Mouse (Mus musculus): ENCODE data around the gene Hyou1. TPM values are rescaled to one million over a fixed set of nuclear protein-coding genes. Genes with fewer than 3 reads are reported as not detected.
A peak's percentile ranks its signal among the peaks of the same experiment; 100 is the strongest.

Hyou1 gene
- polyA plus RNA-seq, 1 experiment from 2014 or later: 14.5 TPM

- H3K4me3 ChIP-seq (ENCODE audit: low read depth, low read length): no peak overlapping the region
- H3K4me1 ChIP-seq (ENCODE audit: control insufficient read depth, low read depth, low read length): peaks cover 7% of the 10 kb centered on the region
- no peaks in the 10 kb centered on the region for H3K27me3 ChIP-seq (ENCODE audit: control insufficient read depth, insufficient read depth, low read depth, low read length)
- WGBS (ENCODE audit: insufficient replicate concordance): 31% methylated on average over 4 of the region's 4 CpGs
- H3K9me3 ChIP-seq (replicated peaks; ENCODE audit: control insufficient read depth, low read length): no peaks in the 10 kb centered on the region
- peak; percentile 47 for ATAC-seq (ENCODE audit: low read depth)
- no peak overlapping the region for H3K27ac ChIP-seq (ENCODE audit: low read length)
- H3K36me3 ChIP-seq (ENCODE audit: control insufficient read depth, insufficient read depth): peaks cover 31% of the 10 kb centered on the region
- H3K9ac ChIP-seq (ENCODE audit: low read depth, low read length): no peak overlapping the region
- H3K4me2 ChIP-seq (ENCODE audit: low read depth, low read length): no peak overlapping the region
Measured at GRCm38 (mm10) chr9:44391466-44391865, 12.2 kb downstream of the Hyou1 start.

GRCm38 (mm10) chr9:44396684-44397411 lies 17.6 kb downstream of the Hyou1 start, which contains the start of gene Slc37a4:
Gene Slc37a4 (plus strand): TSS chr9:44396852.
- Histone ChIP-seq H3K4me2 (ENCODE audit: low read depth, low read length) (peak within 1 kb of the TSS; percentile 96), H3K9ac (ENCODE audit: low read depth, low read length) (peak within 1 kb of the TSS; percentile 90), H3K9me3 (replicated peaks; ENCODE audit: control insufficient read depth, low read length) (no peaks in the 10 kb centered on the region), H3K4me1 (ENCODE audit: control insufficient read depth, low read depth, low read length) (peaks cover 25% of the 10 kb centered on the region), H3K27ac (ENCODE audit: low read length) (peak within 1 kb of the TSS; percentile 91), H3K36me3 (ENCODE audit: control insufficient read depth, insufficient read depth) (peaks cover 13% of the 10 kb centered on the region), H3K4me3 (ENCODE audit: low read depth, low read length) (peak within 1 kb of the TSS; percentile 85), H3K27me3 (ENCODE audit: control insufficient read depth, insufficient read depth, low read depth, low read length) (no peaks in the 10 kb centered on the region)
- peak; percentile 98 for ATAC-seq (ENCODE audit: low read depth)
- WGBS (ENCODE audit: insufficient replicate concordance): under 1% methylated on average over 43 of the region's 43 CpGs

- peak overlapping the region; percentile 96 for H3K4me2 ChIP-seq (ENCODE audit: low read depth, low read length)
- H3K4me1 ChIP-seq (ENCODE audit: control insufficient read depth, low read depth, low read length): peaks cover 25% of the 10 kb centered on the region
- H3K27me3 ChIP-seq (ENCODE audit: control insufficient read depth, insufficient read depth, low read depth, low read length): no peaks in the 10 kb centered on the region
- peaks cover 21% of the 10 kb centered on the region for H3K36me3 ChIP-seq (ENCODE audit: control insufficient read depth, insufficient read depth)
- no peak for ATAC-seq (ENCODE audit: low read depth)
- H3K4me3 ChIP-seq (ENCODE audit: low read depth, low read length): peak overlapping the region; percentile 85
- WGBS (ENCODE audit: insufficient replicate concordance): 39% methylated on average over 4 of the region's 4 CpGs
- peak overlapping the region; percentile 76 for H3K27ac ChIP-seq (ENCODE audit: low read length)
- no peaks in the 10 kb centered on the region for H3K9me3 ChIP-seq (replicated peaks; ENCODE audit: control insufficient read depth, low read length)
- peak overlapping the region; percentile 90 for H3K9ac ChIP-seq (ENCODE audit: low read depth, low read length)
Measured at GRCm38 (mm10) chr9:44398087-44398486, 18.8 kb downstream of the Hyou1 start.

GRCm38 (mm10) chr9:44398551-44398950 lies 19.3 kb downstream of the Hyou1 start:
- WGBS (ENCODE audit: insufficient replicate concordance): 81% methylated on average over 9 of the region's 9 CpGs
- peak overlapping the region; percentile 85 for H3K4me3 ChIP-seq (ENCODE audit: low read depth, low read length)
- H3K27ac ChIP-seq (ENCODE audit: low read length): peak overlapping the region; percentile 76
- peak overlapping the region; percentile 50 for H3K9ac ChIP-seq (ENCODE audit: low read depth, low read length)
- peaks cover 23% of the 10 kb centered on the region for H3K36me3 ChIP-seq (ENCODE audit: control insufficient read depth, insufficient read depth)
- no peak for ATAC-seq (ENCODE audit: low read depth)
- no peaks in the 10 kb centered on the region for H3K27me3 ChIP-seq (ENCODE audit: control insufficient read depth, insufficient read depth, low read depth, low read length)
- H3K4me1 ChIP-seq (ENCODE audit: control insufficient read depth, low read depth, low read length): peaks cover 25% of the 10 kb centered on the region
- no peaks in the 10 kb centered on the region for H3K9me3 ChIP-seq (replicated peaks; ENCODE audit: control insufficient read depth, low read length)
- H3K4me2 ChIP-seq (ENCODE audit: low read depth, low read length): peak overlapping the region; percentile 96

- Histone ChIP-seq H3K9me3 (replicated peaks; ENCODE audit: control insufficient read depth, low read length) (no peaks in the 10 kb centered on the region), H3K4me1 (ENCODE audit: control insufficient read depth, low read depth, low read length) (peaks cover 25% of the 10 kb centered on the region), H3K9ac (ENCODE audit: low read depth, low read length) (peak overlapping the region; percentile 50; the same call in 1 of the 2 replicates), H3K4me3 (ENCODE audit: low read depth, low read length) (peak overlapping the region; percentile 85), H3K27me3 (ENCODE audit: control insufficient read depth, insufficient read depth, low read depth, low read length) (no peaks in the 10 kb centered on the region), H3K27ac (ENCODE audit: low read length) (no peak overlapping the region), H3K4me2 (ENCODE audit: low read depth, low read length) (peak overlapping the region; percentile 96), H3K36me3 (ENCODE audit: control insufficient read depth, insufficient read depth) (peaks cover 27% of the 10 kb centered on the region)
- WGBS (ENCODE audit: insufficient replicate concordance): 82% methylated on average over 13 of the region's 13 CpGs
- no peak for ATAC-seq (ENCODE audit: low read depth)
Measured at GRCm38 (mm10) chr9:44399114-44399794, 20.0 kb downstream of the Hyou1 start.

DNA sequence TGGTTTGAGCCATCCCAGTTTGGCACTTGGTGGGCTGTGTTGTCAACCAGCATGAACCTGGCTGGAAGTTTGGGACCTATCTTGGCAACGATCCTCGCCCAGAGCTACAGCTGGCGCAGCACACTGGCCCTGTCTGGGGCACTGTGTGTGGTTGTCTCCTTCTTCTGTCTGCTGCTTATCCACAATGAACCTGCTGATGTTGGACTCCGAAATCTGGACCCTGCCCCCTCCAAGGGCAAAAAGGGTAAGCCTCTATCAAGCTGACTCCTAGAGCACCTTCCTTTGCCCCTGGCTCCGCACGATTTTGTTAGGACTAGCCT lies 20.5 kb downstream of the Hyou1 start:
- WGBS (ENCODE audit: insufficient replicate concordance): 78% methylated on average over 6 of the region's 6 CpGs
- H3K27me3 ChIP-seq (ENCODE audit: control insufficient read depth, insufficient read depth, low read depth, low read length): no peaks in the 10 kb centered on the region
- peak overlapping the region; percentile 96 for H3K4me2 ChIP-seq (ENCODE audit: low read depth, low read length)
- no peak overlapping the region for H3K9ac ChIP-seq (ENCODE audit: low read depth, low read length)
- H3K4me1 ChIP-seq (ENCODE audit: control insufficient read depth, low read depth, low read length): peaks cover 25% of the 10 kb centered on the region
- peaks cover 27% of the 10 kb centered on the region for H3K36me3 ChIP-seq (ENCODE audit: control insufficient read depth, insufficient read depth)
- no peak overlapping the region for H3K4me3 ChIP-seq (ENCODE audit: low read depth, low read length)
- ATAC-seq (ENCODE audit: low read depth): no peak
- H3K27ac ChIP-seq (ENCODE audit: low read length): no peak overlapping the region
- no peaks in the 10 kb centered on the region for H3K9me3 ChIP-seq (replicated peaks; ENCODE audit: control insufficient read depth, low read length)

GRCm38 (mm10) chr9:44401081-44401480 lies 21.8 kb downstream of the Hyou1 start:
- Histone ChIP-seq H3K4me2 (ENCODE audit: low read depth, low read length) (no peak overlapping the region), H3K9ac (ENCODE audit: low read depth, low read length) (no peak overlapping the region), H3K36me3 (ENCODE audit: control insufficient read depth, insufficient read depth) (peaks cover 27% of the 10 kb centered on the region), H3K27me3 (ENCODE audit: control insufficient read depth, insufficient read depth, low read depth, low read length) (no peaks in the 10 kb centered on the region), H3K9me3 (replicated peaks; ENCODE audit: control insufficient read depth, low read length) (no peaks in the 10 kb centered on the region), H3K4me1 (ENCODE audit: control insufficient read depth, low read depth, low read length) (peaks cover 28% of the 10 kb centered on the region), H3K27ac (ENCODE audit: low read length) (peak overlapping the region; percentile 70), H3K4me3 (ENCODE audit: low read depth, low read length) (no peak overlapping the region)
- no peak for ATAC-seq (ENCODE audit: low read depth)
- WGBS (ENCODE audit: insufficient replicate concordance): 64% methylated on average over 4 of the region's 4 CpGs

- Histone ChIP-seq H3K27ac (ENCODE audit: low read length) (no peak overlapping the region), H3K4me2 (ENCODE audit: low read depth, low read length) (no peak overlapping the region), H3K36me3 (ENCODE audit: control insufficient read depth, insufficient read depth) (peaks cover 35% of the 10 kb centered on the region), H3K4me1 (ENCODE audit: control insufficient read depth, low read depth, low read length) (peaks cover 21% of the 10 kb centered on the region), H3K27me3 (ENCODE audit: control insufficient read depth, insufficient read depth, low read depth, low read length) (no peaks in the 10 kb centered on the region), H3K4me3 (ENCODE audit: low read depth, low read length) (no peak overlapping the region), H3K9me3 (replicated peaks; ENCODE audit: control insufficient read depth, low read length) (no peaks in the 10 kb centered on the region), H3K9ac (ENCODE audit: low read depth, low read length) (no peak overlapping the region)
- WGBS (ENCODE audit: insufficient replicate concordance): 79% methylated on average over 3 of the region's 3 CpGs
- ATAC-seq (ENCODE audit: low read depth): no peak
Measured at GRCm38 (mm10) chr9:44405011-44405410, 25.7 kb downstream of the Hyou1 start.
